Mouse (Mus musculus) kidney, postnatal 0 days (tissue): ENCODE results near the gene Polr3h. TPM values are rescaled to one million over a fixed set of nuclear protein-coding genes. Genes with fewer than 3 reads are reported as not detected.

Source experiments
- ATAC-seq: fragments of 200-750 bp; cut with Nextera tagmentation; replicated peaks from 2 replicates; pipeline ENCODE4 v1.8.0; 2017; ENCODE audit warnings: low read depth, moderate number of reproducible peaks, moderate TSS enrichment, moderate library complexity; ENCODE audit not compliant: low FRiP score
- DNase-seq: peaks from one replicate; pipeline ENCODE4 v3.0.0-alpha.2; 2016; ENCODE audit warnings: low spot score
- H3K27ac ChIP-seq: fragments of 300-500 bp; sonication (generic); 2 replicates; pipeline ENCODE4 v1.5.1; 2014; ENCODE audit warnings: mild to moderate bottlenecking
- H3K27me3 ChIP-seq: fragments of 300-500 bp; sonication (generic); 2 replicates; pipeline ENCODE4 v1.6.1; 2014; ENCODE audit warnings: low read length, mixed read lengths; ENCODE audit not compliant: insufficient read depth
- H3K36me3 ChIP-seq: fragments of 300-500 bp; sonication (generic); 2 replicates; pipeline ENCODE4 v1.6.1; 2014; ENCODE audit warnings: low read length, mixed read lengths; ENCODE audit not compliant: insufficient read depth
- H3K4me1 ChIP-seq: fragments of 300-500 bp; sonication (generic); replicated peaks from 2 replicates; pipeline ENCODE4 v1.6.1; 2014; ENCODE audit warnings: antibody characterized with exemption, low read length, mixed read lengths; ENCODE audit not compliant: insufficient read depth
- H3K4me2 ChIP-seq: fragments of 300-500 bp; sonication (generic); 2 replicates; pipeline ENCODE4 v1.6.1; 2014; ENCODE audit warnings: mild to moderate bottlenecking, low read length, moderate library complexity, mixed read lengths
- H3K4me3 ChIP-seq: fragments of 300-500 bp; sonication (generic); replicated peaks from 2 replicates; pipeline ENCODE4 v1.5.1; 2014; ENCODE audit warnings: low read depth, low read length
- H3K9ac ChIP-seq: fragments of 300-500 bp; sonication (generic); 2 replicates; pipeline ENCODE4 v1.6.1; 2014; ENCODE audit warnings: low read depth, low read length
- H3K9me3 ChIP-seq: fragments of 300-500 bp; sonication (generic); replicated peaks from 2 replicates; pipeline ENCODE4 v1.6.1; 2016; ENCODE audit warnings: low read length, inconsistent platforms, mixed read lengths
- CTCF ChIP-seq: IDR thresholded peaks from 2 replicates; pipeline ENCODE4 v1.5.1; 2016; ENCODE audit warnings: antibody characterized with exemption, low read depth, mild to moderate bottlenecking, moderate library complexity
- WGBS: fragments of 180-500 bp; shearing (Covaris S2); extraction: QIAGEN DNeasy Blood & Tissue Kit; methylation state at CpG from one replicate; pipeline ENCODE4 v1.1.7; 2014; 5-methylcytosine and 5-hydroxymethylcytosine counted together
- polyA plus RNA-seq: library from polyadenylated mRNA; unstranded; fragments of >200 nt; fragmentation: Nextera tagmentation; extraction: Ambion mirVana; gene quantifications from 2 replicates; pipeline ENCODE4 v1.2.1, GENCODE M21; 2015

The Polr3h gene
- polyA plus RNA-seq, 1 experiment from 2014 or later = 129 TPM

- no peak for ATAC-seq
These were observed 24.7 kb upstream of the Polr3h start for GRCm38 (mm10) chr15:81950716-81951115.

DNA sequence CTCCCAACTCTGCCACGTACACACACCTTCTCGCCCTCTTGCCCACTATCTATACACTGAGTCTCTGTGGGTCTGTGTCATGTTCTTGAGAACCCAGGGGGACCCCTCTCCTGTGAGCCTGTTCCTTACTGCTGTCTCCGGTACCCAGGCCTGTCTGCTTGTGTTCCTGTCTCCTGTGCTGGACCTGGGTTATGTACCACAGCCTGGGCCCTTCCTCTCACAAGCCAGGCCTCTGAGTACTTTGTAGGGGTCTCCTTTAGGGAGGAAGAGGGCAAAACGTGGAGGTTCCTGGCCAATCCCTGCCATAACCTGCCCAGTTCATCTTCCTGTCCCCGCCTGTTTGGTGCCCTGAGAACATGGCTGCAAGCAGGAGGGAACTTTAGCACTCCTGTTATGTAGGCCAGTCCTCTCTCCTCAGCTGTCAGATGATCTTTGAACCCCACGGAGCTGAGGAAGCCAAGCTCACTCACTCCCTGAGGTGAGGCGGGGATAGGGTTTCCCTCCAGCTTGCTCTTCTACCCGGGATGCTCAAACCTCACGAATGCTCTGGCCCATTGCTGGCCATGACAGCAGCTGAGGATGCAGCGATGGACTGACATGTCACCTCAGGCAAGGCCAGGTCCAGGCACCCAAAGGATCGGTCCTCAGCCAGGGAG lies 23.6 kb upstream of the Polr3h start:
- Histone ChIP-seq H3K4me1 (no peaks in the 10 kb centered on the region), H3K9me3 (no peaks in the 10 kb centered on the region), H3K27me3 (no peaks in the 10 kb centered on the region), H3K4me2 (no peak overlapping the region), H3K36me3 (peaks cover 13% of the 10 kb centered on the region; the same call in 1 of the 2 replicates), H3K9ac (no peak overlapping the region), H3K4me3 (no peak overlapping the region), H3K27ac (no peak overlapping the region)
- DNase-seq = no peak
- 54% methylated on average over 11 of the region's 11 CpGs for WGBS
- no peak for TF ChIP-seq CTCF
- ATAC-seq = 0 out of 2 replicates have a peak, but pooled peaks have one; percentile 45

More at GRCm38 (mm10) chr15:81950716-81951115, 24.7 kb upstream of the Polr3h start:
- 71% methylated on average over 5 of the region's 5 CpGs for WGBS
- H3K27me3 ChIP-seq = no peaks in the 10 kb centered on the region
- H3K4me2 ChIP-seq = no peak overlapping the region
- no peak overlapping the region for H3K27ac ChIP-seq
- no peaks in the 10 kb centered on the region for H3K9me3 ChIP-seq
- DNase-seq = no peak
- no peak for TF ChIP-seq CTCF
- no peak overlapping the region for H3K4me3 ChIP-seq
- peaks cover 23% of the 10 kb centered on the region; the same call in 1 of the 2 replicates for H3K36me3 ChIP-seq
- H3K9ac ChIP-seq = no peak overlapping the region
- H3K4me1 ChIP-seq = no peaks in the 10 kb centered on the region

- Histone ChIP-seq H3K9me3 (no peaks in the 10 kb centered on the region), H3K36me3 (peaks cover 13% of the 10 kb centered on the region; the same call in 1 of the 2 replicates), H3K27me3 (no peaks in the 10 kb centered on the region), H3K4me2 (no peak overlapping the region), H3K4me1 (no peaks in the 10 kb centered on the region), H3K27ac (no peak overlapping the region), H3K4me3 (no peak overlapping the region), H3K9ac (no peak overlapping the region)
- 73% methylated on average over 10 of the region's 10 CpGs for WGBS
- DNase-seq (no peak), ATAC-seq (no peak)
- TF ChIP-seq CTCF = no peak
These were observed 23.0 kb upstream of the Polr3h start for GRCm38 (mm10) chr15:81949076-81949475.

GRCm38 (mm10) chr15:81943176-81943749 lies 17.2 kb upstream of the Polr3h start:
- H3K9ac ChIP-seq = no peak overlapping the region
- no peaks in the 10 kb centered on the region for H3K27me3 ChIP-seq
- DNase-seq = peak; percentile 42
- no peaks in the 10 kb centered on the region; the same call in 1 of the 2 replicates for H3K4me1 ChIP-seq
- H3K4me2 ChIP-seq = no peak overlapping the region
- H3K4me3 ChIP-seq = no peak overlapping the region
- peak; percentile 59 for ATAC-seq
- no peaks in the 10 kb centered on the region for H3K9me3 ChIP-seq
- TF ChIP-seq CTCF = no peak
- H3K36me3 ChIP-seq = 0 out of 2 replicates have a peak, but pooled peaks cover 4% of the 10 kb centered on the region
- WGBS = 16% methylated on average over 9 of the region's 9 CpGs
- H3K27ac ChIP-seq = no peak overlapping the region

DNA sequence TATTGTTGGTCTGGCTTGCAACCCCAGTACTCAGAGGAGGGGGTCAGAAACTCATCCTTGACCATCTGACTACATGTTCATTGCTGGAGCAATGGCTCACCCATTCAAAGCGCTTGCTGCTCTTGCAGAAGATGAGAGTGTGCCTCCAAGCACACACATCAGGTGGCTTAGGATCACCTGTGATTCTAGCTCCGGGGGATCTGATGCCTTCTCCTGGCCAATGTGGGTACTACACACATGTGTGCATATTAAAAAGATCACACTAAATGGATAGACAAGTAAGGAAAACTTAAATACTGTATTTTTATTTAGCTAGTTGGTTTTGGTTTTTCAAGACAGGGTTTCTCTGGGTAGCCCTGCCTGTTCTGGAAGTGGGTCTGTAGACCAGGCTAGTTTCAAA lies 15.0 kb upstream of the Polr3h start:
- H3K4me2 ChIP-seq = no peak overlapping the region
- H3K27me3 ChIP-seq = no peaks in the 10 kb centered on the region
- peak; percentile 31; the same call in 1 of the 2 replicates for TF ChIP-seq CTCF
- H3K9me3 ChIP-seq = no peaks in the 10 kb centered on the region
- no peak overlapping the region for H3K9ac ChIP-seq
- WGBS = 91% methylated on average over 2 of the region's 2 CpGs
- no peaks in the 10 kb centered on the region for H3K36me3 ChIP-seq
- no peak for DNase-seq
- H3K4me1 ChIP-seq = peaks cover 16% of the 10 kb centered on the region
- no peak for ATAC-seq
- H3K4me3 ChIP-seq = no peak overlapping the region
- H3K27ac ChIP-seq = no peak overlapping the region

DNA sequence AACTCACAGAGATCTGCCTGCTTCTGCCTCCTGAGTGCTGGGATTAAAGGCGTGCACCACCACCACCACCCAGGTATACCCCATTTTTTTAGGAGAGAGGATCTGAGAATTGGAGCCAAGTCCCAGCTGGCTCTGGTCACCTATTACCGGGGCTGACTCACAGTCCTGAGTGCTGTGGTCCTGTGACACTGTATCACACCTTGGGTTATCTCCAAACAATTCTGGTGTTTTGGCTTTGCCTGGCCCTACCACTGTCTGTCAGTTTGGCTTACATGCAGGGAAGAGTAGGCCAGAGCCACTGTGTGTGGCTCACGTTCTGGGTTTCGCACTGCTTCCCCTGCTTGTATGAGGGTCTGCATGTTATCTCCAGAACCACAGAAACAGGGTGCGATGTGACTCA lies 14.2 kb upstream of the Polr3h start:
- Histone ChIP-seq H3K36me3 (no peaks in the 10 kb centered on the region), H3K27me3 (no peaks in the 10 kb centered on the region), H3K4me3 (no peak overlapping the region), H3K4me1 (peaks cover 16% of the 10 kb centered on the region), H3K9ac (no peak overlapping the region), H3K4me2 (no peak overlapping the region), H3K9me3 (no peaks in the 10 kb centered on the region), H3K27ac (no peak overlapping the region)
- DNase-seq (no peak), ATAC-seq (no peak)
- WGBS = 91% methylated on average over 5 of the region's 5 CpGs
- no peak for TF ChIP-seq CTCF
